Mouse (Mus musculus) liver, embryonic 14.5 days (tissue): Measurements from ENCODE around the gene Pknox2.

Source experiments
- CTCF ChIP-seq: IDR thresholded peaks from 2 replicates; pipeline ENCODE4 v1.5.1; 2016; ENCODE audit warnings: antibody characterized with exemption, low read depth, control low read depth
- EP300 ChIP-seq: IDR thresholded peaks from 2 replicates; pipeline ENCODE4 v1.6.1; 2016; ENCODE audit warnings: antibody characterized with exemption, low read depth

GRCm38 (mm10) chr9:37008090-37008489, 139.1 kb downstream of the Pknox2 start:
- no peak for TF ChIP-seq CTCF
- no peak for TF ChIP-seq EP300
